Mouse (Mus musculus): ENCODE measurements around the gene Serpine3.

GRCm38 (mm10) chr14:62664976-62665673, 1.7 kb downstream of the Serpine3 start:
- TF ChIP-seq POLR2A (IDR thresholded peaks at IDR 0.05; ENCODE audit: insufficient read length, low read depth) (no peak), POLR2AphosphoS2 (IDR thresholded peaks at IDR 0.05; ENCODE audit: insufficient read length, low read depth) (no peak), MAX (IDR thresholded peaks at IDR 0.05; ENCODE audit: low read depth) (no peak), USF1 (IDR thresholded peaks at IDR 0.05; ENCODE audit: low read depth) (no peak), MYOG (IDR thresholded peaks at IDR 0.05; ENCODE audit: control insufficient read depth in 1 of 3, insufficient read depth in 1 of 3, insufficient read length in 2 of 3, low read depth in 2 of 3) (no peak), TCF12 (IDR thresholded peaks at IDR 0.05; ENCODE audit: insufficient read depth, poor library complexity, severe bottlenecking) (no peak), TCF3 (IDR thresholded peaks at IDR 0.05; ENCODE audit: insufficient read length, low read depth) (no peak), E2F4 (IDR thresholded peaks at IDR 0.05; ENCODE audit: insufficient read depth) (no peak), REST (IDR thresholded peaks at IDR 0.05; ENCODE audit: insufficient read depth, insufficient read length) (no peak), CEBPB (IDR thresholded peaks at IDR 0.05; ENCODE audit: insufficient read depth, poor library complexity, severe bottlenecking) (no peak), MYOD1 (IDR thresholded peaks at IDR 0.05; ENCODE audit: control insufficient read depth in 1 of 3, insufficient read length in 2 of 3, low read depth in 2 of 3) (no peak), SRF (IDR thresholded peaks at IDR 0.05; ENCODE audit: control insufficient read depth, insufficient read length, low read depth) (no peak)

All from myocyte (in vitro differentiated cells).